Mouse (Mus musculus): ENCODE data around the gene Mex3d. TPM values are rescaled to one million over a fixed set of nuclear protein-coding genes. Genes with fewer than 3 reads are reported as not detected.

Gene Mex3d
- total RNA-seq, 2 experiments from 2014 or later: 12.7 to 16.1 TPM

DNA sequence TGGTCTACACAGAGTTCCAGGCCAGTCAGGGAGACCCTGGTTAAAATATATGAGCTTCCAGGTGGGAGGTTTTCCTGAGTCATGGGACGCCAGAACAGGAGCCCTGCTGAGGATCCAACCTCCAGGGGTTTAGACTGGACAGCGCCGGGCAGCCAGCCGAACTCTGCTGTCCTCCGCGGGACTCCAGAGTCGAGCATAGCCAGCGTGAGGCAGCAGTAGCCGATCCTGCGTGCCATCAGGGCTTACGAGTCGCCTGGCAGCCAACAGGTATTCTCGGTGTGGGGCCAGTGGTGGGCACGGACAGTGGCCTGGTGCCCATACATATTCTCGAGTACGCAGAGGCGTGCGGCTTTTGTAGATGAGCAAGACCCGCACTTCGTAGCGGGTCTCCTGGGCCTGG lies 46.4 kb downstream of the Mex3d start:
- DNase-seq: no peak
- intact Hi-C loops (cut with DNase I): loop anchor here (10.0 kb wide), 1 partner anchor 166 kb away; the partner anchor contains the start of genes 1600002K03Rik and Efna2

DNA sequence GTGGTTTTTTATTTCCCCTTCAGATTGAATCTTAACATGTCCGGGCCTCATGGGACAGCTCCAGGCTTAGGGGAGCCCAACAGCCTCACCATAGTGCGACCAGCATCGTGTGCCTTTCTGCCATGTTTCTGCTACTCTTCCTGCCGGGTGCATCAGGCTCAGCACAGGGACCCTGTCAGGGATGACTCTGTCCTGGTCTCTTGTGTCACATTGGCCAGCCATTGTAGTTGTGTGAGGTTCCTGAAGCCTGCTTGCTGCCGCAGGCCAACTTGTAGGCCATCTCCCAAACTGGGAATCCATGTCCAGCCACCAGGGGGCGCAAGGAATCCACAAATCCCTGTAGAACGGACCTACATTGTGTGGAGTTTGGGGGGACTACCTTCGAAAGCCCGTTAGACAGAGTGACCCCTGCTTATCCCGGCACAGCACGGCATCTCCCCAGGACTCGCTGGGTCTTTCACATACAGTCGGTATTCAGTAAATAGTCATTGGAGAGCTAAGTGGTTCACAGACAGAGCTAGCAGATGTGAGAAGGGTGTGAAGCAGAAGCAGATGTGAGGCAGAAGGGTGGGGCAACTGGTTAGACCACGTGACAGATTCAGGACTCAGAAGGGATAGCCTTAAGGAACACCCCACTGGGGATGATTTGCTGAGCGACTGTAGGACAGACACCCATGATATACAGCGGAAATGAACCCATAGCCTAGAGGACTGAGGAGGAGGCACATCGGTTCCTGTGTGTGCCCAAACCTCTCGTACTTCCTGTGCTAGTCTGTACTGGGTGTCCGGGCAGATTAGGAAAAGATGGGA lies 47.3 kb downstream of the Mex3d start:
- DNase-seq: peak; percentile 88 to 94
- intact Hi-C loops (cut with DNase I): loop anchor here (1.0 to 10.0 kb wide), 2 partner anchors 34 to 165 kb away; partner anchors contain the start of genes 1600002K03Rik and Efna2

DNA sequence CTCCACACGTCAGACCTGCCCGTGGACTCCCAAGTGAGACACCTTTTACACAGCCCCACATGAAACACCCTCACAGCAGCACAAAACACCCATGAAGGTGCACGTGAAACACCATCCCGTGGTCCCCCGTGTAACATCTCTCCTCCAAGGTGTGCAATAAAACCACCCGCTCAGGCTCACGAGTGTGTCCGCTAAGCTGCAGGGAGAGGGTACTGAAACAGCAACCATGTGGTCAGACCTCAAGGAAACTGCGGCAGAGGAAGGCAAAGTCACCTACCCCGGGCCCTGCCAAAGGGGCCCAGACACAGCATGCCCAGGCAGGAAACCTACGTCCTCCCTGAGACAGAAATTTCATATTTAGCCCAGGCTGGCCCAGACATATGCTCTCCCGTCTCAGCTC lies 51.2 kb downstream of the Mex3d start:
- intact Hi-C loops (cut with DNase I): no loop called here
- DNase-seq: no peak

DNA sequence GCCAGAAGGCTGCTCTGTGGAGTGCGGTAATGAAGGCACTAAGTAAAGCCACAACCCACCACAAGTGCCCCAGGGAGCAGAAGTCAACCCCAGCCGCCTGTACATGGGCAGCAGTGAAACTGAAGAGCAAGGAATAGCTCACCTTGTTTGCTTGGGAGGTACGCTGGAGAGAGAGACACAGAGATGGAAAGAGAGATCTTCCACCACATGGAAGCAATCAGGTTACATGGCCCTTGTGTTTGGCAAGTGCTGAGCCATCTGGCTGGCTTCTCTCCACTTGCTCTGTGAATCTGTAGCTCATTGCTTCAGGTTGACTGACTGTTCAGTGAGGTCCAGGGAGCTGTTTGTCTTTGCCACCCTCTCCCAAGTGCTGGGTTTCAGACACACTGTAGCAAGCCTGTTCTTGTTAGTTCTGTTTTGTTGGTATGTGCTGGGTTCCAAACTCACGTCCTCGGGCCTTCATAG lies 54.9 kb downstream of the Mex3d start:
- intact Hi-C loops (cut with DNase I): no loop called here
- DNase-seq: no peak

DNA sequence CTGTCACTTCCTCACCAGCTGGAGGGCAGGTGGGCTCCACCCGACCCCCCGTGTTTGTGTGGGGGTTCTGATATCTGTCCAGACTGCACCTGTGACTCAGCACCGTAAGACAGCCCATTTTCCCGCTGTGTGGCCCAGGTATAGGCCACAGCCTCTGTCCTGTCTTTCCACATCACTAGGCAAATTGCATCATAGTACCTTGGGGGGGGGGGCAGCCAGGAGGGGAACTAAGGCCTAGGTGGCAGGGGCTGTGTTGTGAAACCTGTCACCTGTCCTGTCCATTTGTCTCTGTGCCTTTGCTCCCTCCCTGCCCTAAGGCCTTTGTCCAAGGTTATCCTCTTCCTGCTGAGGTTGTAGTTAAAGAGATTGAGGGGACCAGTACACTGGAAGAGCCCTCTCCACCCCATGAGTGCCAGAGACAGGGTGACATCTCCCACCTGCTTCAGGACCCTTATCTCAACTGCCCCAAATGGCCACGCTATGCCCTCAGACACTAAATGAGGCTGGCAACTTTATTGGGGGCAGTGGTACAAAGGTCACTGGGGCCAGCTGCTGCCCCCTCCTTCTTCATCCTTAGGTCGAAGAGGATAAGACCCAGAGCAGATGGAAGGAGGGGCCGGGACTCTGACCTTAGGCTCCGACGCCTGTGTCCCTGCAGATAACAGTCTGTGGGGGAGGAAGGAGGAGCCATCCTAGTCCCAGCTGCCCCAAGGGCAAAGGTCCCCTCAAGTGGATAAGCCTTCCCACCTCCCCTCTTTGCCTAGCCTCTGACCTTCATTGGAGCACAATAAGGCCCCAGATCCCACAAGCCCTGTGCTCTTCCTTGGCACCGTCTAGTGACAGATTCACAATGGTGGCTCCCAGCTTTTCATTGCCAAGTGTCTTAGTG lies 55.6 kb downstream of the Mex3d start:
- no peak for DNase-seq
- intact Hi-C loops (cut with DNase I): no loop called here

DNA sequence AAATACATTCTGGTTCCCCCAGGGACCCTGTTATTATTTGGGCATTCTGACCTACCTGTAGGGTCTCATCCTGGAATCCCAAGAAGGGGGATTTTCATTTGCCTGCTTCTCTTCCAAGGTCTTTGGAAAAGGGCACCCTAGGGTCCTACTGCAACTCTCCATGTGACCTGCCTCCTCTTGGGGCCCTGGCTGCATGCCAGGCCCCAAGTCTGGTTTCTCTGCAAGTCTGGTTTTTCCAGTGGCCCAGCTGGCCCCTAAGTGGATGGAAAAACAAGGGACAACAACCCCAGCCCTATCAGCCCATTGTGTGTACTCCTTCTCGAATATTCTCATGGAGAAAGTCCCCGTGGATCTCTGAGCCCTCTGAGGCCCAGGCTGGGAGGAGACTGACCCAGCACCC lies 56.6 kb downstream of the Mex3d start:
- intact Hi-C loops (cut with DNase I): no loop called here
- no peak for DNase-seq

Small RNA genes lying within 50 kb of the gene (microRNA-seq; reads per million reads assigned to microRNA genes)
- 0 reads per million in 2 experiments for gene Gm22721

Other genes with a start within 250 kb of the Mex3d start
- gene Atp5d, start 249.0 kb downstream of the Mex3d start, total RNA-seq (2021): 1,000 to 10,000 TPM; 1,058 to 1,125 TPM
- gene Cbarp, start 246.8 kb downstream of the Mex3d start, total RNA-seq (2021): 1 to 10 TPM; 3.2 to 4.1 TPM
- gene Midn, start 239.4 kb downstream of the Mex3d start, total RNA-seq (2021): 100 to 1,000 TPM; 132 to 190 TPM
- 100 to 1,000 TPM; 113 to 134 TPM for gene Cirbp, start 221.7 kb downstream of the Mex3d start, total RNA-seq (2021)
- 1 to 10 TPM; 3.1 to 3.4 TPM for gene 1600002K03Rik, start 214.7 kb downstream of the Mex3d start, total RNA-seq (2021)
- 1 to 10 TPM; 1.4 to 1.7 TPM for gene Efna2, start 208.2 kb downstream of the Mex3d start, total RNA-seq (2021)
- 10 to 100 TPM; 20.3 to 23.1 TPM for gene Mum1, start 161.2 kb downstream of the Mex3d start, total RNA-seq (2021)
- 100 to 1,000 TPM; 609 to 639 TPM for gene Ndufs7, start 138.5 kb downstream of the Mex3d start, total RNA-seq (2021)
- gene Gamt, start 126.6 kb downstream of the Mex3d start, total RNA-seq (2021): 10 to 100 TPM; 19.3 to 21.3 TPM
- 10 to 100 TPM; 86.4 to 95.4 TPM for gene Dazap1, start 126.2 kb downstream of the Mex3d start, total RNA-seq (2021)
- 100 to 1,000 TPM; 859 to 871 TPM for gene Rps15, start 95.2 kb downstream of the Mex3d start, total RNA-seq (2021)
- gene Apc2, start 91.7 kb downstream of the Mex3d start, total RNA-seq (2021): 1 to 10 TPM; 4.7 to 5.0 TPM
- gene 2310011J03Rik, start 67.1 kb downstream of the Mex3d start, total RNA-seq (2021): 10 to 100 TPM; 15.3 to 17.9 TPM
- 1 to 10 TPM; 1.7 to 1.8 TPM for gene Pcsk4, start 58.2 kb downstream of the Mex3d start, total RNA-seq (2021)
- gene Reep6, start 57.7 kb downstream of the Mex3d start, total RNA-seq (2021): 1 to 10 TPM; 2.2 to 2.4 TPM
- 10 to 100 TPM; 36.9 to 42.9 TPM for gene Adamtsl5, start 39.2 kb downstream of the Mex3d start, total RNA-seq (2021)
- under 1 TPM in 1 of 2 experiments, not detected in 1; 0.25 TPM for gene Plk5, start 31.2 kb downstream of the Mex3d start, total RNA-seq (2021)
- 100 to 1,000 TPM; 102 to 105 TPM for gene Mbd3, start 11.9 kb upstream of the Mex3d start, total RNA-seq (2021)
- 1,000 to 10,000 TPM; 1,658 to 1,691 TPM for gene Uqcr11, start 19.2 kb upstream of the Mex3d start, total RNA-seq (2021)
- 10 to 100 TPM; 40.3 to 51.8 TPM for gene Tcf3, start 46.0 kb upstream of the Mex3d start, total RNA-seq (2021)
- gene Onecut3, start 107.2 kb upstream of the Mex3d start, total RNA-seq (2021): not detected
- gene Atp8b3, start 151.5 kb upstream of the Mex3d start, total RNA-seq (2021): not detected
- 10 to 100 TPM; 20.3 to 21.5 TPM for gene Rexo1, start 173.9 kb upstream of the Mex3d start, total RNA-seq (2021)
- 1 to 10 TPM; 5.9 to 6.9 TPM for gene Klf16, start 189.7 kb upstream of the Mex3d start, total RNA-seq (2021)
- gene Abhd17a, start 202.7 kb upstream of the Mex3d start, total RNA-seq (2021): 100 to 1,000 TPM in 1 of 2 experiments, 10 to 100 TPM in 1; 92.2 to 102 TPM
- gene Scamp4, start 215.2 kb upstream of the Mex3d start, total RNA-seq (2021): 10 to 100 TPM; 25.9 to 27.8 TPM
- 1 to 10 TPM; 1.2 to 1.8 TPM for gene Adat3, start 215.2 kb upstream of the Mex3d start, total RNA-seq (2021)
- 1 to 10 TPM in 1 of 2 experiments, under 1 TPM in 1; 0.98 to 1.2 TPM for gene Gm49322, start 218.4 kb upstream of the Mex3d start, total RNA-seq (2021)
- 100 to 1,000 TPM; 137 to 141 TPM for gene Csnk1g2, start 235.2 kb upstream of the Mex3d start, total RNA-seq (2021)